Mouse (Mus musculus) hindbrain, embryonic 11.5 days (tissue): ENCODE measurements around the gene Asphd2. TPM values are rescaled to one million over a fixed set of nuclear protein-coding genes. Genes with fewer than 3 reads are reported as not detected.

Experiments
- ATAC-seq: fragments of 200-750 bp; cut with Nextera tagmentation; 2 replicates; pipeline ENCODE4 v1.8.0; 2017; ENCODE audit warnings: mild to moderate bottlenecking, moderate TSS enrichment, moderate library complexity; ENCODE audit not compliant: low FRiP score
- DNase-seq: peaks from one replicate; pipeline ENCODE4 v3.0.0-alpha.2; 2015; ENCODE audit warnings: low spot score
- H3K27ac ChIP-seq: fragments of 300-500 bp; sonication (generic); 2 replicates; pipeline ENCODE4 v1.5.1; 2014; ENCODE audit warnings: mild to moderate bottlenecking, low read depth, low read length
- H3K27me3 ChIP-seq: fragments of 300-500 bp; sonication (generic); 2 replicates; pipeline ENCODE4 v1.6.1; 2014; ENCODE audit warnings: mild to moderate bottlenecking, low read length, moderate library complexity, mixed read lengths; ENCODE audit not compliant: control insufficient read depth, insufficient read depth
- H3K36me3 ChIP-seq: fragments of 300-500 bp; sonication (generic); 2 replicates; pipeline ENCODE4 v1.6.1; 2014; ENCODE audit warnings: mild to moderate bottlenecking, low read length, moderate library complexity, mixed read lengths; ENCODE audit not compliant: control insufficient read depth, insufficient read depth
- H3K4me1 ChIP-seq: fragments of 300-500 bp; sonication (generic); replicated peaks from 2 replicates; pipeline ENCODE4 v1.6.1; 2014; ENCODE audit warnings: low read length, mixed read lengths; ENCODE audit not compliant: control insufficient read depth, insufficient read depth
- H3K4me2 ChIP-seq: fragments of 300-500 bp; sonication (generic); replicated peaks from 2 replicates; pipeline ENCODE4 v1.6.1; 2014; ENCODE audit warnings: mild to moderate bottlenecking, low read depth, low read length
- H3K4me3 ChIP-seq: fragments of 300-500 bp; sonication (generic); 2 replicates; pipeline ENCODE4 v1.5.1; 2014; ENCODE audit warnings: low read depth, low read length
- H3K9ac ChIP-seq: fragments of 300-500 bp; sonication (generic); 2 replicates; pipeline ENCODE4 v1.6.1; 2014; ENCODE audit warnings: low read depth, low read length
- H3K9me3 ChIP-seq: fragments of 300-500 bp; sonication (generic); 2 replicates; pipeline ENCODE4 v1.6.1; 2016; ENCODE audit warnings: low read length; ENCODE audit not compliant: control insufficient read depth
- WGBS: fragments of 180-500 bp; shearing (Covaris S2); extraction: QIAGEN DNeasy Blood & Tissue Kit; methylation state at CpG from one replicate; pipeline ENCODE4 v1.1.7; 2014; 5-methylcytosine and 5-hydroxymethylcytosine counted together
- polyA plus RNA-seq: library from polyadenylated mRNA; unstranded; fragments of >200 nt; fragmentation: Nextera tagmentation; extraction: Ambion mirVana; gene quantifications from 2 replicates; pipeline ENCODE4 v1.2.1, GENCODE M21; 2014

Asphd2 gene
- polyA plus RNA-seq, 1 experiment from 2014 or later = 26.0 TPM

GRCm38 (mm10) chr5:112384805-112385472, 9.7 kb downstream of the Asphd2 start:
- Histone ChIP-seq H3K36me3 (no peaks in the 10 kb centered on the region; the same call in 1 of the 2 replicates), H3K27ac (no peak overlapping the region), H3K4me3 (no peak overlapping the region), H3K27me3 (no peaks in the 10 kb centered on the region), H3K4me2 (no peak overlapping the region), H3K9me3 (no peaks in the 10 kb centered on the region), H3K4me1 (no peaks in the 10 kb centered on the region), H3K9ac (no peak overlapping the region)
- 89% methylated on average over 13 of the region's 13 CpGs for WGBS
- ATAC-seq (no peak), DNase-seq (no peak)

- ATAC-seq = no peak
- 71% methylated on average over 17 of the region's 17 CpGs for WGBS
- Histone ChIP-seq H3K4me2 (no peak overlapping the region), H3K4me1 (no peaks in the 10 kb centered on the region), H3K9ac (no peak overlapping the region), H3K36me3 (no peaks in the 10 kb centered on the region; the same call in 1 of the 2 replicates), H3K27ac (no peak overlapping the region; the same call in 1 of the 2 replicates), H3K9me3 (no peaks in the 10 kb centered on the region), H3K27me3 (no peaks in the 10 kb centered on the region), H3K4me3 (no peak overlapping the region)
- DNase-seq = no peak
Observed at GRCm38 (mm10) chr5:112382641-112383330, 11.9 kb downstream of the Asphd2 start.

GRCm38 (mm10) chr5:112382042-112382441, 12.6 kb downstream of the Asphd2 start:
- no peak for DNase-seq
- Histone ChIP-seq H3K4me3 (no peak overlapping the region), H3K4me2 (no peak overlapping the region), H3K27ac (peak overlapping the region; percentile 3; the same call in 1 of the 2 replicates), H3K4me1 (no peaks in the 10 kb centered on the region), H3K27me3 (no peaks in the 10 kb centered on the region), H3K9ac (no peak overlapping the region), H3K36me3 (no peaks in the 10 kb centered on the region; the same call in 1 of the 2 replicates), H3K9me3 (no peaks in the 10 kb centered on the region)
- no peak for ATAC-seq
- WGBS = 64% methylated on average over 9 of the region's 9 CpGs

- ATAC-seq (no peak), DNase-seq (no peak)
- no peaks in the 10 kb centered on the region; the same call in 1 of the 2 replicates for H3K4me1 ChIP-seq
- H3K4me2 ChIP-seq = no peak overlapping the region
- no peaks in the 10 kb centered on the region for H3K27me3 ChIP-seq
- H3K9ac ChIP-seq = no peak overlapping the region
- H3K27ac ChIP-seq = no peak overlapping the region
- 86% methylated on average over 11 of the region's 11 CpGs for WGBS
- no peaks in the 10 kb centered on the region; the same call in 1 of the 2 replicates for H3K36me3 ChIP-seq
- H3K9me3 ChIP-seq = no peaks in the 10 kb centered on the region
- H3K4me3 ChIP-seq = no peak overlapping the region
Observed at GRCm38 (mm10) chr5:112381154-112381553, 13.5 kb downstream of the Asphd2 start.

- WGBS = 81% methylated on average over 6 of the region's 6 CpGs
- H3K4me3 ChIP-seq = no peak overlapping the region
- no peak overlapping the region for H3K4me2 ChIP-seq
- H3K36me3 ChIP-seq = no peaks in the 10 kb centered on the region
- no peak overlapping the region for H3K9ac ChIP-seq
- no peak overlapping the region for H3K27ac ChIP-seq
- ATAC-seq (no peak), DNase-seq (no peak)
- H3K4me1 ChIP-seq = no peaks in the 10 kb centered on the region; the same call in 1 of the 2 replicates
- H3K27me3 ChIP-seq = no peaks in the 10 kb centered on the region
- no peaks in the 10 kb centered on the region for H3K9me3 ChIP-seq
Observed at GRCm38 (mm10) chr5:112378716-112379115, 15.9 kb downstream of the Asphd2 start.

GRCm38 (mm10) chr5:112377380-112377779, 17.3 kb downstream of the Asphd2 start:
- ATAC-seq = no peak
- Histone ChIP-seq H3K4me3 (no peak overlapping the region), H3K9me3 (no peaks in the 10 kb centered on the region), H3K27ac (no peak overlapping the region), H3K4me1 (peaks cover 2% of the 10 kb centered on the region; the same call in 1 of the 2 replicates), H3K27me3 (no peaks in the 10 kb centered on the region), H3K4me2 (no peak overlapping the region), H3K9ac (no peak overlapping the region), H3K36me3 (no peaks in the 10 kb centered on the region)
- no peak for DNase-seq
- 95% methylated on average over 1 of the region's 1 CpGs for WGBS

GRCm38 (mm10) chr5:112376111-112376510, 18.6 kb downstream of the Asphd2 start:
- H3K36me3 ChIP-seq = no peaks in the 10 kb centered on the region
- WGBS = 89% methylated on average over 4 of the region's 4 CpGs

GRCm38 (mm10) chr5:112371933-112372332, 22.7 kb downstream of the Asphd2 start:
- no peak overlapping the region for H3K4me3 ChIP-seq
- no peak overlapping the region for H3K9ac ChIP-seq
- ATAC-seq = peak; percentile 78
- WGBS = 27% methylated on average over 7 of the region's 7 CpGs
- no peak overlapping the region for H3K4me2 ChIP-seq
- H3K9me3 ChIP-seq = no peaks in the 10 kb centered on the region
- H3K4me1 ChIP-seq = peaks cover 9% of the 10 kb centered on the region; the same call in 1 of the 2 replicates
- DNase-seq = peak; percentile 72
- peak overlapping the region; percentile 53 for H3K27ac ChIP-seq
- no peaks in the 10 kb centered on the region for H3K27me3 ChIP-seq
- H3K36me3 ChIP-seq = no peaks in the 10 kb centered on the region

More at GRCm38 (mm10) chr5:112376111-112376510, 18.6 kb downstream of the Asphd2 start:
- no peak overlapping the region for H3K27ac ChIP-seq
- H3K4me2 ChIP-seq = no peak overlapping the region
- H3K4me1 ChIP-seq = peaks cover 5% of the 10 kb centered on the region; the same call in 1 of the 2 replicates
- ATAC-seq = no peak
- H3K4me3 ChIP-seq = no peak overlapping the region
- H3K9ac ChIP-seq = no peak overlapping the region
- no peak for DNase-seq
- no peaks in the 10 kb centered on the region for H3K9me3 ChIP-seq
- H3K27me3 ChIP-seq = no peaks in the 10 kb centered on the region
